In genomic region chr8:75060815-75061214, GRCm38 (mm10) we compare ENCODE assay signal across 16 mouse cellular contexts.
"Had no signal": no experiment of that assay in that cellular context is flagged by ENCODE, and none has a peak within 500 bp of the region (broad histone marks: within the 10 kb centered on the region; RNA-seq: fewer than 3 reads in every experiment).

No protein-coding gene starts in this region.

- H3K27ac ChIP-seq: neural tube, embryonic 13.5 days; neural tube, embryonic 15.5 days; stomach, embryonic 15.5 days; stomach, postnatal 0 days had no signal

- H3K4me3 ChIP-seq: neural tube, embryonic 13.5 days; neural tube, embryonic 15.5 days; stomach, embryonic 15.5 days had no signal

- DNase-seq: retina, postnatal 1 day; right cerebral cortex, adult 18-20 months; right cerebral cortex, postnatal 14 days; right cerebral cortex, postnatal 25 days; right cerebral cortex, postnatal 4 days; spleen, adult 18-20 months; thymus, adult 18-20 months; thymus, adult 2 months; thymus, postnatal 14 days; thymus, postnatal 25 days; thymus, postnatal 36 days; thymus, postnatal 4 days had no signal
